Mouse (Mus musculus): ENCODE results near the gene Matk. TPM values are rescaled to one million over a fixed set of nuclear protein-coding genes. Genes with fewer than 3 reads are reported as not detected.

Gene Matk
- polyA plus RNA-seq, 1 experiment from 2014 or later = 8.2 TPM

- Histone ChIP-seq H3K4me3 (ENCODE audit: low read length) (no peak overlapping the region), H3K9me3 (ENCODE audit: low read length) (peaks cover 7% of the 10 kb centered on the region; the same call in 1 of the 2 replicates), H3K36me3 (ENCODE audit: insufficient read depth, low read length) (peaks cover 26% of the 10 kb centered on the region), H3K27ac (ENCODE audit: low read length) (no peak overlapping the region), H3K4me1 (ENCODE audit: insufficient read depth, low read length) (peaks cover 9% of the 10 kb centered on the region), H3K9ac (replicated peaks; ENCODE audit: low read length) (0 out of 2 replicates have a peak overlapping the region, but pooled peaks have one; percentile 13), H3K4me2 (replicated peaks; ENCODE audit: low read depth, low read length) (no peak overlapping the region), H3K27me3 (ENCODE audit: insufficient read depth, low read length) (peaks cover 44% of the 10 kb centered on the region)
- no peak for ATAC-seq (ENCODE audit: low FRiP score, low TSS enrichment)
- WGBS = 36% methylated on average over 21 of the region's 21 CpGs
Observed at GRCm38 (mm10) chr10:81259225-81259884, 6.6 kb downstream of the Matk start.

GRCm38 (mm10) chr10:81261025-81261424 lies 8.3 kb downstream of the Matk start:
- peaks cover 7% of the 10 kb centered on the region; the same call in 1 of the 2 replicates for H3K9me3 ChIP-seq (ENCODE audit: low read length)
- no peak overlapping the region for H3K9ac ChIP-seq (replicated peaks; ENCODE audit: low read length)
- ATAC-seq (ENCODE audit: low FRiP score, low TSS enrichment) = no peak
- peaks cover 33% of the 10 kb centered on the region for H3K36me3 ChIP-seq (ENCODE audit: insufficient read depth, low read length)
- H3K4me1 ChIP-seq (ENCODE audit: insufficient read depth, low read length) = peaks cover 16% of the 10 kb centered on the region
- H3K27ac ChIP-seq (ENCODE audit: low read length) = no peak overlapping the region
- WGBS = 95% methylated on average over 4 of the region's 4 CpGs
- peaks cover 40% of the 10 kb centered on the region for H3K27me3 ChIP-seq (ENCODE audit: insufficient read depth, low read length)
- no peak overlapping the region for H3K4me2 ChIP-seq (replicated peaks; ENCODE audit: low read depth, low read length)
- H3K4me3 ChIP-seq (ENCODE audit: low read length) = no peak overlapping the region

- Histone ChIP-seq H3K4me2 (replicated peaks; ENCODE audit: low read depth, low read length) (peak overlapping the region; percentile 84), H3K9me3 (ENCODE audit: low read length) (peaks cover 5% of the 10 kb centered on the region; the same call in 1 of the 2 replicates), H3K4me3 (ENCODE audit: low read length) (peak overlapping the region; percentile 61; the same call in 1 of the 2 replicates), H3K27me3 (ENCODE audit: insufficient read depth, low read length) (peaks cover under 1% of the 10 kb centered on the region; the same call in 1 of the 2 replicates), H3K36me3 (ENCODE audit: insufficient read depth, low read length) (peaks cover 33% of the 10 kb centered on the region), H3K4me1 (ENCODE audit: insufficient read depth, low read length) (peaks cover 17% of the 10 kb centered on the region), H3K9ac (replicated peaks; ENCODE audit: low read length) (peak overlapping the region; percentile 75), H3K27ac (ENCODE audit: low read length) (no peak overlapping the region)
- no peak for ATAC-seq (ENCODE audit: low FRiP score, low TSS enrichment)
- 95% methylated on average over 8 of the region's 8 CpGs for WGBS
Observed at GRCm38 (mm10) chr10:81265540-81265939, 12.8 kb downstream of the Matk start.

GRCm38 (mm10) chr10:81266211-81267105 lies 13.7 kb downstream of the Matk start, which contains the start of the genes Mrpl54 and Apba3:
TSS of gene Mrpl54 (minus strand) at chr10:81266934.
TSS of gene Apba3 (plus strand) at chr10:81266960.
- Histone ChIP-seq H3K27me3 (ENCODE audit: insufficient read depth, low read length) (no peaks in the 10 kb centered on the region), H3K4me1 (ENCODE audit: insufficient read depth, low read length) (peaks cover 17% of the 10 kb centered on the region), H3K9ac (replicated peaks; ENCODE audit: low read length) (peak within 1 kb of the TSS; percentile 92), H3K27ac (ENCODE audit: low read length) (peak within 1 kb of the TSS; percentile 78), H3K9me3 (ENCODE audit: low read length) (no peaks in the 10 kb centered on the region), H3K4me3 (ENCODE audit: low read length) (peak within 1 kb of the TSS; percentile 90), H3K36me3 (ENCODE audit: insufficient read depth, low read length) (peaks cover 34% of the 10 kb centered on the region), H3K4me2 (replicated peaks; ENCODE audit: low read depth, low read length) (peak within 1 kb of the TSS; percentile 84)
- peak; percentile 94 for ATAC-seq (ENCODE audit: low FRiP score, low TSS enrichment)
- WGBS = under 1% methylated on average over 48 of the region's 48 CpGs

GRCm38 (mm10) chr10:81268056-81268455 lies 15.3 kb downstream of the Matk start:
- Histone ChIP-seq H3K4me1 (ENCODE audit: insufficient read depth, low read length) (peaks cover 17% of the 10 kb centered on the region), H3K9me3 (ENCODE audit: low read length) (no peaks in the 10 kb centered on the region), H3K9ac (replicated peaks; ENCODE audit: low read length) (peak overlapping the region; percentile 92), H3K36me3 (ENCODE audit: insufficient read depth, low read length) (peaks cover 42% of the 10 kb centered on the region), H3K4me3 (ENCODE audit: low read length) (peak overlapping the region; percentile 90), H3K4me2 (replicated peaks; ENCODE audit: low read depth, low read length) (peak overlapping the region; percentile 78), H3K27me3 (ENCODE audit: insufficient read depth, low read length) (no peaks in the 10 kb centered on the region), H3K27ac (ENCODE audit: low read length) (peak overlapping the region; percentile 60; the same call in 1 of the 2 replicates)
- 3% methylated on average over 23 of the region's 23 CpGs for WGBS
- ATAC-seq (ENCODE audit: low FRiP score, low TSS enrichment) = peak; percentile 55

GRCm38 (mm10) chr10:81268643-81269412 lies 16.1 kb downstream of the Matk start:
- H3K9me3 ChIP-seq (ENCODE audit: low read length) = no peaks in the 10 kb centered on the region
- H3K36me3 ChIP-seq (ENCODE audit: insufficient read depth, low read length) = peaks cover 42% of the 10 kb centered on the region
- H3K4me3 ChIP-seq (ENCODE audit: low read length) = peak overlapping the region; percentile 90
- no peak for ATAC-seq (ENCODE audit: low FRiP score, low TSS enrichment)
- H3K4me2 ChIP-seq (replicated peaks; ENCODE audit: low read depth, low read length) = peak overlapping the region; percentile 78
- WGBS = 79% methylated on average over 16 of the region's 16 CpGs
- H3K4me1 ChIP-seq (ENCODE audit: insufficient read depth, low read length) = peaks cover 17% of the 10 kb centered on the region
- 0 out of 2 replicates have a peak overlapping the region, but pooled peaks have one; percentile 60 for H3K27ac ChIP-seq (ENCODE audit: low read length)
- no peaks in the 10 kb centered on the region for H3K27me3 ChIP-seq (ENCODE audit: insufficient read depth, low read length)
- peak overlapping the region; percentile 92 for H3K9ac ChIP-seq (replicated peaks; ENCODE audit: low read length)

- no peak for ATAC-seq (ENCODE audit: low FRiP score, low TSS enrichment)
Observed at GRCm38 (mm10) chr10:81272356-81272755, 19.6 kb downstream of the Matk start.

GRCm38 (mm10) chr10:81273842-81274241 lies 21.1 kb downstream of the Matk start:
- peaks cover 41% of the 10 kb centered on the region for H3K36me3 ChIP-seq (ENCODE audit: insufficient read depth, low read length)
- ATAC-seq (ENCODE audit: low FRiP score, low TSS enrichment) = no peak
- H3K4me2 ChIP-seq (replicated peaks; ENCODE audit: low read depth, low read length) = no peak overlapping the region
- peaks cover 4% of the 10 kb centered on the region for H3K4me1 ChIP-seq (ENCODE audit: insufficient read depth, low read length)
- H3K4me3 ChIP-seq (ENCODE audit: low read length) = no peak overlapping the region
- no peak overlapping the region for H3K9ac ChIP-seq (replicated peaks; ENCODE audit: low read length)
- H3K27me3 ChIP-seq (ENCODE audit: insufficient read depth, low read length) = no peaks in the 10 kb centered on the region
- WGBS = 93% methylated on average over 19 of the region's 19 CpGs
- no peak overlapping the region for H3K27ac ChIP-seq (ENCODE audit: low read length)
- no peaks in the 10 kb centered on the region for H3K9me3 ChIP-seq (ENCODE audit: low read length)

More at GRCm38 (mm10) chr10:81272356-81272755, 19.6 kb downstream of the Matk start:
- H3K27ac ChIP-seq (ENCODE audit: low read length) = no peak overlapping the region
- no peaks in the 10 kb centered on the region for H3K9me3 ChIP-seq (ENCODE audit: low read length)
- WGBS = 94% methylated on average over 21 of the region's 21 CpGs
- no peak overlapping the region for H3K4me3 ChIP-seq (ENCODE audit: low read length)
- peaks cover 9% of the 10 kb centered on the region for H3K4me1 ChIP-seq (ENCODE audit: insufficient read depth, low read length)
- H3K4me2 ChIP-seq (replicated peaks; ENCODE audit: low read depth, low read length) = no peak overlapping the region
- H3K36me3 ChIP-seq (ENCODE audit: insufficient read depth, low read length) = peaks cover 41% of the 10 kb centered on the region
- H3K27me3 ChIP-seq (ENCODE audit: insufficient read depth, low read length) = no peaks in the 10 kb centered on the region
- no peak overlapping the region for H3K9ac ChIP-seq (replicated peaks; ENCODE audit: low read length)

GRCm38 (mm10) chr10:81277676-81278075 lies 24.9 kb downstream of the Matk start:
- H3K36me3 ChIP-seq (ENCODE audit: insufficient read depth, low read length) = peaks cover 23% of the 10 kb centered on the region
- no peak overlapping the region for H3K4me3 ChIP-seq (ENCODE audit: low read length)
- H3K4me1 ChIP-seq (ENCODE audit: insufficient read depth, low read length) = peaks cover 6% of the 10 kb centered on the region; the same call in 1 of the 2 replicates
- H3K9ac ChIP-seq (replicated peaks; ENCODE audit: low read length) = no peak overlapping the region
- no peak overlapping the region for H3K27ac ChIP-seq (ENCODE audit: low read length)
- H3K27me3 ChIP-seq (ENCODE audit: insufficient read depth, low read length) = peaks cover 2% of the 10 kb centered on the region; the same call in 1 of the 2 replicates
- no peaks in the 10 kb centered on the region for H3K9me3 ChIP-seq (ENCODE audit: low read length)
- ATAC-seq (ENCODE audit: low FRiP score, low TSS enrichment) = no peak
- WGBS = 81% methylated on average over 22 of the region's 22 CpGs
- no peak overlapping the region for H3K4me2 ChIP-seq (replicated peaks; ENCODE audit: low read depth, low read length)
